20 mouse cellular contexts compared by ENCODE assay signal in genomic region chr13:113972401-113972800, GRCm38 (mm10).
"Had no signal": no experiment of that assay in that cellular context is flagged by ENCODE, and none has a peak within 500 bp of the region (broad histone marks: within the 10 kb centered on the region; RNA-seq: fewer than 3 reads in every experiment).

No protein-coding gene starts in this region.

- DNase-seq: lung, adult 18-20 months; lung, embryonic 14.5 days; lung, postnatal 14 days; lung, postnatal 4 days; midbrain, embryonic 14.5 days; retina, postnatal 1 day; right cerebral cortex, adult 18-20 months; right cerebral cortex, postnatal 25 days; right cerebral cortex, postnatal 4 days; thymus, adult 2 months; thymus, postnatal 25 days; thymus, postnatal 4 days had no signal

- H3K27ac ChIP-seq: midbrain, embryonic 10.5 days; midbrain, embryonic 12.5 days; neural tube, embryonic 13.5 days; neural tube, embryonic 15.5 days; stomach, embryonic 15.5 days; stomach, postnatal 0 days had no signal

- H3K27me3 ChIP-seq: neural tube, embryonic 13.5 days; neural tube, embryonic 15.5 days; stomach, embryonic 15.5 days had no signal

- H3K4me3 ChIP-seq: midbrain, embryonic 10.5 days; midbrain, embryonic 12.5 days; myocyte; neural tube, embryonic 13.5 days; neural tube, embryonic 15.5 days; stomach, embryonic 15.5 days had no signal

- ATAC-seq: midbrain, embryonic 16.5 days had no signal

- H3K4me1 ChIP-seq: neural tube, embryonic 15.5 days; stomach, embryonic 15.5 days had no signal

- H3K36me3 ChIP-seq: midbrain, embryonic 12.5 days; neural tube, embryonic 15.5 days; stomach, embryonic 15.5 days had no signal

- H3K9me3 ChIP-seq: midbrain, embryonic 10.5 days; midbrain, embryonic 12.5 days; neural tube, embryonic 13.5 days; neural tube, embryonic 15.5 days; stomach, embryonic 15.5 days had no signal
